Mouse (Mus musculus) neural tube, embryonic 11.5 days (tissue): ENCODE measurements around the gene Gm20388. TPM values are rescaled to one million over a fixed set of nuclear protein-coding genes. Genes with fewer than 3 reads are reported as not detected.
A peak's percentile ranks its signal among the peaks of the same experiment; 100 is the strongest.

Experiments used
- ATAC-seq: fragments of 200-750 bp; cut with Nextera tagmentation; 2 replicates; pipeline ENCODE4 v1.8.0; 2017; ENCODE audit warnings: moderate number of reproducible peaks, mild to moderate bottlenecking, moderate TSS enrichment, moderate library complexity; ENCODE audit not compliant: insufficient read depth, low FRiP score, low TSS enrichment
- DNase-seq: peaks from one replicate; pipeline ENCODE4 v3.0.0-alpha.2; 2015; ENCODE audit warnings: low spot score
- H3K27ac ChIP-seq: fragments of 300-500 bp; sonication (generic); 2 replicates; pipeline ENCODE4 v1.5.1; 2014; ENCODE audit warnings: low read depth, mild to moderate bottlenecking, low read length
- H3K27me3 ChIP-seq: fragments of 300-500 bp; sonication (generic); 2 replicates; pipeline ENCODE4 v1.6.1; 2014; ENCODE audit warnings: mild to moderate bottlenecking, low read length, mixed read lengths; ENCODE audit not compliant: control insufficient read depth, insufficient read depth
- H3K36me3 ChIP-seq: fragments of 300-500 bp; sonication (generic); 2 replicates; pipeline ENCODE4 v1.6.1; 2014; ENCODE audit warnings: mild to moderate bottlenecking, low read length, moderate library complexity, mixed read lengths; ENCODE audit not compliant: control insufficient read depth, insufficient read depth
- H3K4me1 ChIP-seq: fragments of 300-500 bp; sonication (generic); 2 replicates; pipeline ENCODE4 v1.6.1; 2014; ENCODE audit warnings: low read length, mixed read lengths; ENCODE audit not compliant: control insufficient read depth, insufficient read depth
- H3K4me2 ChIP-seq: fragments of 300-500 bp; sonication (generic); 2 replicates; pipeline ENCODE4 v1.6.1; 2014; ENCODE audit warnings: low read depth, mild to moderate bottlenecking, moderate library complexity
- H3K4me3 ChIP-seq: fragments of 300-500 bp; sonication (generic); 2 replicates; pipeline ENCODE4 v1.5.1; 2014; ENCODE audit warnings: low read depth, low read length
- H3K9ac ChIP-seq: fragments of 300-500 bp; sonication (generic); 2 replicates; pipeline ENCODE4 v1.6.1; 2014; ENCODE audit warnings: mild to moderate bottlenecking, low read length
- H3K9me3 ChIP-seq: fragments of 300-500 bp; sonication (generic); 2 replicates; pipeline ENCODE4 v1.6.1; 2016; ENCODE audit warnings: low read length; ENCODE audit not compliant: control insufficient read depth
- WGBS: fragments of 180-500 bp; shearing (Covaris S2); extraction: QIAGEN DNeasy Blood & Tissue Kit; methylation state at CpG from one replicate; pipeline ENCODE4 v1.1.7; 2014; 5-methylcytosine and 5-hydroxymethylcytosine counted together
- polyA plus RNA-seq: library from polyadenylated mRNA; unstranded; fragments of >200 nt; fragmentation: Nextera tagmentation; extraction: Ambion mirVana; gene quantifications from 2 replicates; pipeline ENCODE4 v1.2.1, GENCODE M21; 2014

Gm20388 gene
- polyA plus RNA-seq, 1 experiment from 2014 or later: not detected

DNA sequence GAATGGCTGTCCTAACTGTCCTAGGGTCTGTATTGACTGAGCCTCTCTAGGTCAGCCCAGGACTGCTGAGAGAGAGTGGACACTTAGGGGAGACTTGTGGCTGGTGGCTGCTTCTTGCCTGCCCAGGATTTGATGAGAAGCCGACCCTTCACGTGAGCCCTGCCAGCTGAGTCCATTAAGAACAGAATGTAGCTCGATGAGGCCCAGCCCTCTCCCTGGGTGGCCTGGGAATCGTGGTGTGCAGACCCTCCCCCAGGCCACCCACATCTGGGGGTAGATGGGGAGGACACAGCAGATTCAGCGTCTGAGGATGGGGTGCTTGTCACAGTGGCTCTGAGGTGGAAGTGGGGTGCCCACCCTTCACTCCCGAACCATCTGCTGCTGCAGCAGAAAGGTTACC, 1001.8 kb downstream of the Gm20388 start:
- DNase-seq (no peak), ATAC-seq (no peak)
- Histone ChIP-seq H3K4me2 (no peak overlapping the region), H3K27me3 (no peaks in the 10 kb centered on the region), H3K9me3 (no peaks in the 10 kb centered on the region), H3K9ac (no peak overlapping the region), H3K4me3 (no peak overlapping the region), H3K27ac (no peak overlapping the region), H3K4me1 (peaks cover 5% of the 10 kb centered on the region; the same call in 1 of the 2 replicates), H3K36me3 (no peaks in the 10 kb centered on the region)
- 22% methylated on average over 6 of the region's 6 CpGs for WGBS

DNA sequence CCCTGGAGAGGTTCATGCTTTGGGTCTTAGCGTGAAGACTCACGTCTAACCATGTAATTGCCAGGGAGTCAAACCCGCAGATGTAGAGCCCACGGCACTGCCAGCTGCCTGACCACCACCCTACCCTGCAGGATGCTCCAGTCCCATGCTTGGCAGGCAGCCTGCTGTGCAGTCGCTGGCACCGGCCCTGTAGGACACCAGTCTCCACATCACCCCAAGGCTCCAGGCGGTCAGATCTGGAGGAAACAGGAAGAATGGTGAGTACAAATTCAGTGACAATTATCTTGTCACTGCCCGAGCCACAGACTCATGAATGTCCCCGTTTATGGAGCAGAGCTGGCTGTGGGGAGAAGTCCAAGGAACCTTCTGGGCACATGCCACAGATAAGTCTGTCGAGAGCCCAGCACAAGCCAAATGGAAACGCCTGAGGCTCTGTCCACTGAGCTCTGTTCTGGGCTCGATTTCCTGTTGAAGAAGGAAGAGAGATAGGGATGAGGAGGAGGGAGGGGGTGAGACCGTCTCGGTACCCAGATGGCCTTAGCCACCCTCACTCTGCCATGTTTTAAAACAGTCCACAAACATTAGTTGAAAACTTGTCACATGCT, 1006.3 kb downstream of the Gm20388 start:
- 76% methylated on average over 14 of the region's 14 CpGs for WGBS
- H3K4me2 ChIP-seq: no peak overlapping the region
- H3K27me3 ChIP-seq: no peaks in the 10 kb centered on the region
- peaks cover 5% of the 10 kb centered on the region; the same call in 1 of the 2 replicates for H3K4me1 ChIP-seq
- H3K9ac ChIP-seq: no peak overlapping the region
- no peak overlapping the region for H3K27ac ChIP-seq
- no peak overlapping the region for H3K4me3 ChIP-seq
- DNase-seq: no peak
- no peak for ATAC-seq
- H3K36me3 ChIP-seq: no peaks in the 10 kb centered on the region
- H3K9me3 ChIP-seq: no peaks in the 10 kb centered on the region

DNA sequence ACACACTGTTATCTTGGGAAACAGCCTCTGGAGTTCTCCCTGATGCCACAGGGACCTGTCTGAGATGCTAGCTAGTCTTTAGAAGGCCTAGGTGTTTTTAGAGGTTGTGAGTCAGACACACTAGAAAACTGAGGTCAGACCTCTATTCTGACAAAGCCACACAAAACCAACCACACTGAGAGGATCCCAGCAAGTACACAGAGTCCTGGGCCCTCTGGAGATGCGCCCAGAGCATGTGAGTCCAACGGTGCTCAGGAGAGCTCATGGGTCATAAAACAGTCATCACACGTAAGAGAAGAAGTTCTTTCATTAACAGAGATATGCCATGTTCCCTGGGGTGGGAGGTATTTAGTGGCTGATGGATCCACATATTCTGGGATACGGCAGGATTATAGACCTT, 1009.9 kb downstream of the Gm20388 start:
- WGBS: 91% methylated on average over 4 of the region's 4 CpGs
- Histone ChIP-seq H3K4me1 (no peaks in the 10 kb centered on the region), H3K27ac (no peak overlapping the region), H3K4me2 (no peak overlapping the region), H3K4me3 (no peak overlapping the region), H3K9ac (no peak overlapping the region), H3K9me3 (no peaks in the 10 kb centered on the region), H3K36me3 (no peaks in the 10 kb centered on the region), H3K27me3 (no peaks in the 10 kb centered on the region)
- DNase-seq: no peak
- ATAC-seq: no peak

DNA sequence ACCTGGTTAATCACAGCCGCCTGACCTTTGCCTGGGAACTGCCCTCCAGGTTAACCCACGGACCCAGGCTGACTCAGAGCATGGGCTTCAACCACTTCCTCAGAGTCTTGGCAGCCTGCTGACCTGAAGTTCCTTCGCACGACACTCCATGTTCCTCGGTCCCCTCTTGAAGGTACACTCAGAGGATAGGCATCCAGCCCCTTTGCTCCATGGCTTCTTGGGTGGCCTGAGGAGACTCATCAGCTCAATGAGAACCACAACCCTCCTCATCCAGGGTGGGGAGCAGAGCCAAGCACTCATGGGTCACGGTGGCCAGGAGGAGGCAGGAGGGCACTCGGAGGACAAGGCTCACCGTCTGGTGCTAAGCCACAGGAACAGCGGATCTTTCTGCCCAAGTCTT, 1015.6 kb downstream of the Gm20388 start:
- no peak for ATAC-seq
- 93% methylated on average over 9 of the region's 9 CpGs for WGBS
- Histone ChIP-seq H3K27ac (no peak overlapping the region), H3K9ac (no peak overlapping the region), H3K4me2 (no peak overlapping the region), H3K9me3 (no peaks in the 10 kb centered on the region), H3K27me3 (no peaks in the 10 kb centered on the region; the same call in 1 of the 2 replicates), H3K4me3 (no peak overlapping the region), H3K4me1 (no peaks in the 10 kb centered on the region), H3K36me3 (no peaks in the 10 kb centered on the region)
- no peak for DNase-seq

DNA sequence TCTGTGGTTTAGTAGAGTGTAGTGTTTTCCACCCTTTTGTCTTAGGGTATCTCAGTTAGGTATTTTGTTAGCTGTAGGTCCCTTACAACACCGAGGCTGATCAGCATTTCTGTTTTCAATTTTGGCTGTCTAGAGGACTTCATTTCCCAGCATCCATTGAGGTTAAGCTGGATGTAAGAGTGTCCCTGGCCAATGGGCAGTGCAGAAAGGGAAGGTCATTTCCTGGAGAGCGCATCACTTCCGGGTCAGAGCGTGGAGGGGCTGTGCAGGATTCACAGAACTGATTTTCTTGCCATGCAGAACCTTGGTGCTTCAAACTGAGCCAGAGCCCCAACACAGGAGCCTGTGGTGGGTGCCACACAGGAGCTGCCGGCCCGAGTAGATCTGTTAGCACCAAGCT, 1017.4 kb downstream of the Gm20388 start:
- Histone ChIP-seq H3K9me3 (no peaks in the 10 kb centered on the region), H3K36me3 (no peaks in the 10 kb centered on the region), H3K9ac (no peak overlapping the region), H3K27ac (no peak overlapping the region), H3K27me3 (no peaks in the 10 kb centered on the region; the same call in 1 of the 2 replicates), H3K4me3 (no peak overlapping the region), H3K4me1 (no peaks in the 10 kb centered on the region), H3K4me2 (no peak overlapping the region)
- DNase-seq: no peak
- ATAC-seq: no peak
- WGBS: 88% methylated on average over 6 of the region's 6 CpGs

DNA sequence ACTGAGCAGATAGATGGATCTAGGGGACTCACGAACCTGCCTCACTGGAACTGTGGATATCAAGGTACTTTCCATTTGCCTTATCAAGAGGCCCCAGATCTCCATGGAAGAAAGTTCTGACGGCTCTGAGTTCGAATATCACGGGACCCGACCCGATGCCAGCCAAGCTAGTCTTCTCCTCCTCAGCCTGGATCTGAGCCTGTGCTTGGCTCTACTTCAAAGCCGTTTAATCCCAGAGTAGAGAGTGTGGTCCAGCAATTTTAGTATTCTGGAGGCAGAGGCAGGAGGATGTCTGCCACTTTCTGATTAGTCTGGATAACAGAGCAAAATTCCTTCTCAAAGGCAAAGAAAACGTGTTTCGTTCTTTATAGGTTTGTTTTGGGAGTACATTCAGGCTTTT, 1024.0 kb downstream of the Gm20388 start:
- H3K4me3 ChIP-seq: no peak overlapping the region
- peaks cover 26% of the 10 kb centered on the region for H3K27me3 ChIP-seq

DNA sequence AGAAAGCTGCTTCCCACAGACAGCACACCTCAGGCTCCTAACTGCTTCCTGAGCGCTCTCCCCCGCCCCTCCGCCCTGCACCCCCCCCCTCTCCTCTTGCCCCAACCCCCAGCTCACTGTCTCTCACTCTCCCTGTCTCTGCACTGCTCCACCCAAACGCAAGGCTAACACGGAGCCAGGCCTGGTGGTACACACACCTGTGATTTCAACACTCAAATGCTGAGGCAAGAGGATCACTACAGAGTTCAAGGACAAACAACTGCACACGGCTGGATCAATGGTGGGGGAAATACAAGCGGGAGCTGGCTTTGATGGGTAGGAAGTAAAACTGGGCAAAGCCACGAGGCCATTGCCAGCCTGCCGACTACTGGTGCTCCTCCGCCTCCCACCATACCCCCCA, 1026.0 kb downstream of the Gm20388 start:
- no peak for ATAC-seq
- WGBS: 49% methylated on average over 10 of the region's 10 CpGs
- H3K27me3 ChIP-seq: peaks cover 26% of the 10 kb centered on the region

More for the DNA sequence above, 1024.0 kb downstream of the Gm20388 start:
- Histone ChIP-seq H3K36me3 (no peaks in the 10 kb centered on the region), H3K27ac (no peak overlapping the region), H3K9me3 (no peaks in the 10 kb centered on the region), H3K4me2 (no peak overlapping the region), H3K9ac (no peak overlapping the region), H3K4me1 (no peaks in the 10 kb centered on the region)
- DNase-seq (no peak), ATAC-seq (no peak)
- 95% methylated on average over 9 of the region's 9 CpGs for WGBS

DNA sequence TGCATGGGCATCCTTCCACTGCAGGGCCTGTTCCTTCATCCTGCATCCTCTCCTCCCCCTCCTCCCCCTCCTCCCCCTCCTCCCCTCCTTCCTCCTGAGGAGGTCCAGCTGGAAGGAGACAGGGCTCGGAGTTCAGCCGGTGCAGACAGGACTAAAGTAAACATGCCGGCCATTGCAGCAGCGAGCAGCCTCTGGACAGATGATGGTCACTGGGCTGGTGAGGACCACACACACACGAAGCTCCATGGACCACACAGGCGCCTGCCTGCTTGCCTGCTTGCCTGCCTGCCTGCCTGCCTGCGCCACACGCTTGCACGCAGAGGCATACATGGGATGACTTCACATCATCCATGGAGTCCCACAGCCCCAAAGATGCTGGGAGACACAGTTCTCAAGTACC, 1026.8 kb downstream of the Gm20388 start:
- Histone ChIP-seq H3K4me1 (peaks cover 8% of the 10 kb centered on the region), H3K4me2 (no peak overlapping the region), H3K36me3 (no peaks in the 10 kb centered on the region), H3K9ac (no peak overlapping the region), H3K27me3 (peaks cover 26% of the 10 kb centered on the region), H3K27ac (no peak overlapping the region), H3K4me3 (no peak overlapping the region), H3K9me3 (no peaks in the 10 kb centered on the region)
- 50% methylated on average over 7 of the region's 9 CpGs for WGBS
- no peak for ATAC-seq
- DNase-seq: peak; percentile 42

More for the DNA sequence above, 1026.0 kb downstream of the Gm20388 start:
- Histone ChIP-seq H3K9ac (no peak overlapping the region), H3K36me3 (no peaks in the 10 kb centered on the region), H3K27ac (no peak overlapping the region), H3K4me3 (no peak overlapping the region), H3K9me3 (no peaks in the 10 kb centered on the region), H3K4me2 (no peak overlapping the region), H3K4me1 (peaks cover 8% of the 10 kb centered on the region)
- DNase-seq: no peak

DNA sequence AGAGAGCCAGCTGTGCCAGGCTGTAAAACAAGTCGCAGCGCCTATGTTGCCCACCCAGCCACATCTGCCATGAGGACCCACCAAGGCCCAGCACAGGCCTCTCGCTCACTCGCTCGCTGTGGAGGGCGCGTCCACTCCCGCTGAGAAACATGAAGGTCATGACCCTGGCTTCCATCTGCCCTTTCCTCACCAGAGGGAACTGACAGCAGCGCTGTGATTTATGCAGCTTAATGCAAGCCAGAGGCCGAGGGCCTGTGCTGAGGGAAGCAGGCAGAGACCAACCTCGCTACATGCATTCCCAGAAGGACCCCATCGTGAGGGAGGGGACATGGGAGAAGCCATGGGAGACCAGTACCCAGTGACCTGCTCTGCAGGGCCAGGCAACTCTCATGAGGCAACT, 1029.6 kb downstream of the Gm20388 start:
- peaks cover 8% of the 10 kb centered on the region for H3K4me1 ChIP-seq

More for the DNA sequence above, 1029.6 kb downstream of the Gm20388 start:
- H3K36me3 ChIP-seq: no peaks in the 10 kb centered on the region
- H3K27me3 ChIP-seq: peaks cover 28% of the 10 kb centered on the region
- no peak overlapping the region; the same call in 1 of the 2 replicates for H3K9ac ChIP-seq
- no peak overlapping the region for H3K27ac ChIP-seq
- WGBS: 10% methylated on average over 12 of the region's 12 CpGs
- ATAC-seq (no peak), DNase-seq (peak; percentile 51)
- no peaks in the 10 kb centered on the region for H3K9me3 ChIP-seq
- H3K4me3 ChIP-seq: no peak overlapping the region
- H3K4me2 ChIP-seq: no peak overlapping the region
